Mouse (Mus musculus) lung, embryonic 16.5 days (tissue): ENCODE results near the gene Dok5. TPM values are rescaled to one million over a fixed set of nuclear protein-coding genes. Genes with fewer than 3 reads are reported as not detected.

Source experiments
- ATAC-seq: fragments of 200-750 bp; cut with Nextera tagmentation; 2 replicates; pipeline ENCODE4 v1.8.0; 2017; ENCODE audit warnings: low read depth, mild to moderate bottlenecking, moderate library complexity
- H3K27ac ChIP-seq: fragments of 300-500 bp; sonication (generic); 2 replicates; pipeline ENCODE4 v1.5.1; 2014; ENCODE audit warnings: mild to moderate bottlenecking, control low read depth, low read length
- H3K27me3 ChIP-seq: fragments of 300-500 bp; sonication (generic); 2 replicates; pipeline ENCODE4 v1.6.1; 2014; ENCODE audit warnings: low read depth, low read length, mixed read lengths; ENCODE audit not compliant: control insufficient read depth, insufficient read depth
- H3K36me3 ChIP-seq: fragments of 300-500 bp; sonication (generic); 2 replicates; pipeline ENCODE4 v1.6.1; 2014; ENCODE audit warnings: low read length; ENCODE audit not compliant: control insufficient read depth, insufficient read depth
- H3K4me1 ChIP-seq: fragments of 300-500 bp; sonication (generic); replicated peaks from 2 replicates; pipeline ENCODE4 v1.6.1; 2014; ENCODE audit warnings: low read length, mixed read lengths; ENCODE audit not compliant: control insufficient read depth, insufficient read depth
- H3K4me2 ChIP-seq: fragments of 300-500 bp; sonication (generic); 2 replicates; pipeline ENCODE4 v1.6.1; 2014; ENCODE audit warnings: low read depth, low read length, control low read depth
- H3K4me3 ChIP-seq: fragments of 300-500 bp; sonication (generic); 2 replicates; pipeline ENCODE4 v1.5.1; 2014; ENCODE audit warnings: mild to moderate bottlenecking, low read length, control low read depth
- H3K9ac ChIP-seq: fragments of 300-500 bp; sonication (generic); 2 replicates; pipeline ENCODE4 v1.6.1; 2014; ENCODE audit warnings: low read length, control low read depth
- H3K9me3 ChIP-seq: fragments of 300-500 bp; sonication (generic); 2 replicates; pipeline ENCODE4 v1.6.1; 2016; ENCODE audit warnings: low read length; ENCODE audit not compliant: control insufficient read depth
- WGBS: fragments of 180-500 bp; shearing (Covaris S2); extraction: QIAGEN DNeasy Blood & Tissue Kit; methylation state at CpG from one replicate; pipeline ENCODE4 v1.1.7; 2014; 5-methylcytosine and 5-hydroxymethylcytosine counted together
- polyA plus RNA-seq: library from polyadenylated mRNA; unstranded; fragments of >200 nt; fragmentation: Nextera tagmentation; extraction: Ambion mirVana; gene quantifications from 2 replicates; pipeline ENCODE4 v1.2.1, GENCODE M21; 2015

The Dok5 gene
- polyA plus RNA-seq, 1 experiment from 2014 or later: 1.9 TPM

GRCm38 (mm10) chr2:170873382-170873781 is 141.8 kb downstream of the Dok5 start:
- Histone ChIP-seq H3K4me2 (no peak overlapping the region), H3K4me1 (no peaks in the 10 kb centered on the region), H3K9me3 (no peaks in the 10 kb centered on the region), H3K4me3 (no peak overlapping the region), H3K36me3 (no peaks in the 10 kb centered on the region), H3K27ac (no peak overlapping the region), H3K27me3 (no peaks in the 10 kb centered on the region), H3K9ac (no peak overlapping the region)
- 10% methylated on average over 8 of the region's 8 CpGs for WGBS
- no peak for ATAC-seq

GRCm38 (mm10) chr2:170877515-170877914 is 145.9 kb downstream of the Dok5 start:
- Histone ChIP-seq H3K27ac (no peak overlapping the region), H3K9me3 (no peaks in the 10 kb centered on the region), H3K27me3 (peaks cover 6% of the 10 kb centered on the region), H3K4me2 (no peak overlapping the region), H3K9ac (no peak overlapping the region), H3K36me3 (no peaks in the 10 kb centered on the region), H3K4me1 (no peaks in the 10 kb centered on the region), H3K4me3 (no peak overlapping the region)
- ATAC-seq: peak; percentile 78
- WGBS: 0% methylated on average over 4 of the region's 4 CpGs

GRCm38 (mm10) chr2:170877936-170878335 is 146.3 kb downstream of the Dok5 start:
- 0 out of 2 replicates have a peak, but pooled peaks have one; percentile 39 for ATAC-seq
- H3K27me3 ChIP-seq: peaks cover 6% of the 10 kb centered on the region
- no peak overlapping the region for H3K27ac ChIP-seq
- no peak overlapping the region for H3K4me3 ChIP-seq
- H3K36me3 ChIP-seq: no peaks in the 10 kb centered on the region
- H3K4me1 ChIP-seq: no peaks in the 10 kb centered on the region
- no peak overlapping the region for H3K9ac ChIP-seq
- H3K4me2 ChIP-seq: no peak overlapping the region
- no peaks in the 10 kb centered on the region for H3K9me3 ChIP-seq
- 59% methylated on average over 5 of the region's 5 CpGs for whole genome bisulfite sequencing

- 30% methylated on average over 4 of the region's 4 CpGs for whole genome bisulfite sequencing
Measured at GRCm38 (mm10) chr2:170884209-170884801, 152.7 kb downstream of the Dok5 start.

GRCm38 (mm10) chr2:170887984-170888383 is 156.4 kb downstream of the Dok5 start:
- 50% methylated on average over 9 of the region's 9 CpGs for WGBS
- Histone ChIP-seq H3K27me3 (no peaks in the 10 kb centered on the region), H3K4me1 (0 out of 2 replicates have a peak, but pooled peaks cover 5% of the 10 kb centered on the region), H3K27ac (no peak overlapping the region), H3K9me3 (no peaks in the 10 kb centered on the region), H3K36me3 (no peaks in the 10 kb centered on the region), H3K4me2 (no peak overlapping the region), H3K9ac (no peak overlapping the region), H3K4me3 (no peak overlapping the region)
- ATAC-seq: no peak

More at GRCm38 (mm10) chr2:170884209-170884801, 152.7 kb downstream of the Dok5 start:
- Histone ChIP-seq H3K4me2 (no peak overlapping the region), H3K36me3 (no peaks in the 10 kb centered on the region), H3K4me1 (0 out of 2 replicates have a peak, but pooled peaks cover 5% of the 10 kb centered on the region), H3K27ac (peak overlapping the region; percentile 38), H3K9ac (no peak overlapping the region), H3K27me3 (peaks cover 3% of the 10 kb centered on the region; the same call in 1 of the 2 replicates), H3K9me3 (no peaks in the 10 kb centered on the region), H3K4me3 (no peak overlapping the region)
- peak; percentile 59 for ATAC-seq

- H3K4me2 ChIP-seq: no peak overlapping the region
- H3K4me1 ChIP-seq: no peaks in the 10 kb centered on the region
- H3K36me3 ChIP-seq: no peaks in the 10 kb centered on the region
- ATAC-seq: no peak
- H3K27me3 ChIP-seq: no peaks in the 10 kb centered on the region
- WGBS: 68% methylated on average over 8 of the region's 8 CpGs
- H3K9ac ChIP-seq: no peak overlapping the region
- H3K27ac ChIP-seq: no peak overlapping the region
- no peaks in the 10 kb centered on the region for H3K9me3 ChIP-seq
- H3K4me3 ChIP-seq: no peak overlapping the region
Measured at GRCm38 (mm10) chr2:170895096-170895495, 163.5 kb downstream of the Dok5 start.

GRCm38 (mm10) chr2:170902204-170903028 is 170.8 kb downstream of the Dok5 start:
- Histone ChIP-seq H3K27me3 (no peaks in the 10 kb centered on the region), H3K4me3 (no peak overlapping the region), H3K4me1 (no peaks in the 10 kb centered on the region), H3K36me3 (no peaks in the 10 kb centered on the region), H3K4me2 (no peak overlapping the region), H3K9me3 (peaks cover 4% of the 10 kb centered on the region; the same call in 1 of the 2 replicates), H3K9ac (no peak overlapping the region), H3K27ac (no peak overlapping the region)
- 68% methylated on average over 13 of the region's 13 CpGs for WGBS
- no peak for ATAC-seq

- Histone ChIP-seq H3K9ac (no peak overlapping the region), H3K4me3 (no peak overlapping the region), H3K4me2 (no peak overlapping the region), H3K27ac (no peak overlapping the region), H3K4me1 (no peaks in the 10 kb centered on the region), H3K27me3 (no peaks in the 10 kb centered on the region), H3K9me3 (peaks cover 4% of the 10 kb centered on the region; the same call in 1 of the 2 replicates), H3K36me3 (no peaks in the 10 kb centered on the region)
- no peak for ATAC-seq
- WGBS: 79% methylated on average over 7 of the region's 7 CpGs
Measured at GRCm38 (mm10) chr2:170903029-170903306, 171.4 kb downstream of the Dok5 start.

- 87% methylated on average over 9 of the region's 9 CpGs for WGBS
- Histone ChIP-seq H3K9me3 (peaks cover 4% of the 10 kb centered on the region; the same call in 1 of the 2 replicates), H3K36me3 (no peaks in the 10 kb centered on the region), H3K4me2 (no peak overlapping the region), H3K4me3 (no peak overlapping the region), H3K4me1 (no peaks in the 10 kb centered on the region), H3K27me3 (no peaks in the 10 kb centered on the region), H3K9ac (no peak overlapping the region), H3K27ac (no peak overlapping the region)
- ATAC-seq: no peak
Measured at GRCm38 (mm10) chr2:170903367-170903766, 171.8 kb downstream of the Dok5 start.
